Mouse (Mus musculus): ENCODE measurements around the gene Hnrnpu.
A peak's percentile ranks its signal among the peaks of the same experiment; 100 is the strongest.
"Not testable (repeated sequence)": the region's sequence is repeated elsewhere in the genome, so short reads cannot be mapped to it uniquely, and the experiment has no call there.

Hnrnpu gene

GRCm38 (mm10) chr1:178337551-178338317 lies at the start of gene Hnrnpu:
Hnrnpu (minus strand) TSS chr1:178337797.
- DNase-seq (ENCODE audit: low read depth, low spot score): peak; percentile 96

DNA sequence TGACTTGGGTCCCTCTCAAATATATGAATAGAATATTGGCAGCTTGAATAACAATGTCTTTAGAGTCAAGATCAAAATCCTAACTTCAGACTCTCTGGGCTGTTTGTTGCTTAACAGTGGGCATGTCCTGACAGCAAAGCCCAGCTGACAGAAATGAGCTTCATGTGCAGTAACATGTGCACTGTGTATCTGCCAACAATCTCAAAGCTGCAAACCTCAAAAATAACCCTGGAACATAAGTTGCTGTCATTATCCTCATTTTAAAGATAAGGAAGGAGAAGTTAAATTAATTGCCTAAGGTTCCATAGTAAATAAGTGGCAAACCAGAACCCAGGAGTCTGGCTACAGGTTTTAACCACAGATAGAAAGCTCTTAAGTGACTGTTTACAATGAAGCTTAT lies 44.6 kb upstream of the Hnrnpu start:
- DNase-seq (ENCODE audit: low read depth, low spot score): no peak

- DNase-seq (ENCODE audit: low read depth, low spot score): no peak
Measured at GRCm38 (mm10) chr1:178379224-178379623, 41.6 kb upstream of the Hnrnpu start.

DNA sequence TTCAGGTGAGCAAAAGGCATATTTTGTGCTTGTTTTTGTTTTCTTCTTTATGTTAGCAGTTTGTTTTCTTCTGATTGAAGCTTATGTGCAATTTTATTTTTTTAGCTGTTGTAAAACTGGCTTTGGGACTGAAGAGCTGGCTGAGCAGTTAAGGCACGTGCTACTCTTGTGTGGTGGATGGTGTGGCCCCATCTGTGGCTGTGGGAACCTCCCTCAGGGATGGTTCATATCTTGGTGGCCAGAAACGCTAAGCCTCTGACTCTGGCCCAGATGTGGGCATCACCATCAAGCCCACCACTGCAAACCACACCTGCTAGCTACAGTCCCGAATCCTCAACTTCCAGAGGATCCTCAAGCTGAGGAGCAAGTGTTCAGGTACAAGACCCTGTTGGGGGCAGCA lies 40.5 kb upstream of the Hnrnpu start:
- no peak for DNase-seq (ENCODE audit: low read depth, low spot score)

DNA sequence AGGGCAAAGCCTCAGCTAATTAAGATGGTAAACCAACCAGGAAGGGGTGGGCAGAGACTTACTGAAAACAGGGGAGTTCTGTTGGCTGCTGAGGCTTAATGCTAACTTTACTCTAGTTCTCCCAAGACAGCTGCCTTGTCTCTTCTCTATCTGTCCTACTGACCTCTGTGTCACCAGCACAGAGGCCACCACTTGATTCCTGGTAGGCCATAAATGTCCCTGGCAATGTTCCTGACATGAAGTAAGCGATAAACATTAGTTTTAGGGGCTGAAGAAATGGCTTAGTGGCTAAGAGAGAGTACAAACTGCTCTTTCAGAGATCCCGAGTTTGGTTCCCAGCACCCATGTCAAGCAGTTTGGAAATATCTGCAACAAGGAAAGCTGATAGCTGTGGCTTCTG lies 39.3 kb upstream of the Hnrnpu start:
- DNase-seq (ENCODE audit: low read depth, low spot score): no peak

DNA sequence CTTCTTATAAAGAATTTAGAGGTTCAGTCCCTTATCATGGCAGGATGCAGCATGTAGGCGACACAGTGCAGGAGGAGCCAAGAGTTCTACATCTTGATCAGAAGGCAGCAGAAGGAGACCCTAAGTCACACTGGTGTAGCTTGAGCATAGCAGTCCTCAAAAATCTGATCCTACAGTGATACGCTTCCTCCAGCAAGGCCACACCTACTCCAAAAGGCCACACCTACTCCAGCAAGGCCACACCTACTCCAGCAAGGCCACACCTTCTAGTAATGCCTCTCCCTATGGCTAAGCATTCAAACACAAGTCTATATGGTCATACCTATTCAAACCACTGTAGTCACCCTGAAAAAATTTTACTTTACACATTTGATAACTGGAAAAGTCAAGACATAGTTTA lies 38.5 kb upstream of the Hnrnpu start:
- DNase-seq (ENCODE audit: low read depth, low spot score): no peak

- DNase-seq (ENCODE audit: low read depth, low spot score): no peak
Measured at GRCm38 (mm10) chr1:178375381-178375780, 37.8 kb upstream of the Hnrnpu start.

DNA sequence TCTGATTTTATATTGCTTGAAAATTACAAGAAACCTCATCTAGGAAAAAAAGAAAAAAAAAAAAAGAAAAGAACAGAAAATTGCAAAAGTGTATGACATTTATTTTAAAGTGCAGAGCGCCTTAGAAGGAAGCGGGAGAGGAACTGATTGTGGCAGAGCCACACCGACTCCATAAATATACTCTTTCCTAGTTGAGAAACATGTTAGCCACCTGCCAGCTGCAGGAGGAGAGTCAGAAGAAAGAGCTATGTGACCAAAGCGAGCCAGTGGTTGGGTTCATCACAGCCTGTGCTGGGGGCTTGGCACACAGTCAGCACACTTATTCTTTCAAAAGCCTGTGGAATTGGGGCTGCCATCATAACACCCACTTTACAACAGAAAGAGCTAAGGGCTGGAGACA lies 35.1 kb upstream of the Hnrnpu start:
- DNase-seq (ENCODE audit: low read depth, low spot score): no peak

GRCm38 (mm10) chr1:178369272-178369651 lies 31.7 kb upstream of the Hnrnpu start:
- peak; percentile 50 for DNase-seq (ENCODE audit: low read depth, low spot score)

DNA sequence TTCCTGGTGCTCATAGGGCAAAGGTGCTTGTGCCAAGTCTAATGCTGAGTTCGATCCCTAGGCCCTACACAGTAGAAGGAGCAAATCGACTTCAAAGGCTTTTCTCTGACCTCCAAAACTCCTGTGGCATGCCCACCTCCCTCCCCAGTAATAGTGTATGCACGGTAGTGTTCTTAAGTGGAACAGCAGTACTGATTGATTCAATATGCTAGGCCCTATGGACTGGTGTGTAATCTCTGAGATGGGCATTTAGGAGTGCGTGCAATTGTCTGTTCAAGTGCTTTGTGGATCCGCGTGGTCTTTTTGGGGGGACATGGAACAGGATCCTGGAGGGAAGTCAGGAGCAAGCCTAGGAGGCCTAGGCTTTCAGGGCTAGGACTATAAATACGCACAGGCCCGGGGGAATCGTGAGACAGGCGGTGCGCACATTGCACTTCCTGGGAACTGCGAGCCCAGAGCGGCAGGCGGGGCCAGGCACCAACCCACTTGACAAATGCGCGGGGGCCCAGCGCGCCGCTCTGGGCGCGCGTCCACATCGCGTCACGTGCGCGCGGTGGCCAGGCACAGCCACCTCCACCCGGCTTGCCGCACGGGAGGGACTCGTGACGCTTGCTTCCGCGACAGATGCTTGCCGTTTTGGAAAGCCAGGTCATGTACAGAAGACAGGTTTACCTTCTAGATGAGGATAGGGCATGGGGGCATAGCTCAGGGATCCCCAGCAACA lies 31.1 kb upstream of the Hnrnpu start:
- DNase-seq (ENCODE audit: low read depth, low spot score): peak; percentile 89

DNA sequence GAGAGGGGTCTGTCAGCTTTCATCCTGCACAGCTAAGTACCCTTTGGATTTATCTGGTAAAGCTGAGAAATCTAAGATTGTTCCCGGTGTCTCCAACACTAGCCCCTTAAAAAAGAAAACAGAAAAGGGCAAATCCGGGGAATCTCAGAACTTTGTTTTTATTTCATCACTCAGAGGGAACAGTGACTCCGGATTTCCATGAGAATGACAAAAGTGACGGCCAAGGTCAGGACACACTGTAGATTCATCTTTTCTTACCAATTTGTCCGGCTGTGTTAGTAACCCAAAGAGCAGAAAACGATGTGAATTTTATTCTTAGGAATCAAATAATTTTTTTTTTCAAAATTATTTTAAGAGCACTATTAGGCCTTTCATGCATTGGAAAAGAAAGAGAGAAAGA lies 30.5 kb upstream of the Hnrnpu start:
- no peak for DNase-seq (ENCODE audit: low read depth, low spot score)

DNA sequence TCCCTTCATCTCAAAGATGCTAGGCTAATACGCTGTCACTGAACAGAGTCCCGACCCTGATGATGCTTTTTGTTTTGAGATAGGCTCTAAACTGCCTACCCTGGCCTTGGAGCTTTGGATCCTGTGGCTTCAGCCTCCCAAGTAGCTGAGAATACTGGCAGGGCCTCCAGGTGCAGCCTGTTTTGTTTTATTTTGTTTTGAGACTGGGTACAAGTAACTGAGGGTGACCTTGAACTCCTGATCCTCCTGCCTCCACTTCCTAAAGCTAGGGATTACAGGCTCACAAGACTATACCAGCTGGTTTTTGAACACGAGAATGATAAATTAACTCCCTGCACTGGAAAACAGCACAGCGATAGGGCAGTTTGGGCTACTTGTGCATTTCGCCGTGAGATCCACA lies 27.6 kb upstream of the Hnrnpu start:
- no peak for DNase-seq (ENCODE audit: low read depth, low spot score)

- DNase-seq (ENCODE audit: low read depth, low spot score): no peak
Measured at GRCm38 (mm10) chr1:178360702-178361101, 23.1 kb upstream of the Hnrnpu start.

- DNase-seq (ENCODE audit: low read depth, low spot score): no peak
Measured at GRCm38 (mm10) chr1:178360264-178360663, 22.7 kb upstream of the Hnrnpu start.

GRCm38 (mm10) chr1:178357776-178358710 lies 20.4 kb upstream of the Hnrnpu start:
- DNase-seq (ENCODE audit: low read depth, low spot score): no peak

DNA sequence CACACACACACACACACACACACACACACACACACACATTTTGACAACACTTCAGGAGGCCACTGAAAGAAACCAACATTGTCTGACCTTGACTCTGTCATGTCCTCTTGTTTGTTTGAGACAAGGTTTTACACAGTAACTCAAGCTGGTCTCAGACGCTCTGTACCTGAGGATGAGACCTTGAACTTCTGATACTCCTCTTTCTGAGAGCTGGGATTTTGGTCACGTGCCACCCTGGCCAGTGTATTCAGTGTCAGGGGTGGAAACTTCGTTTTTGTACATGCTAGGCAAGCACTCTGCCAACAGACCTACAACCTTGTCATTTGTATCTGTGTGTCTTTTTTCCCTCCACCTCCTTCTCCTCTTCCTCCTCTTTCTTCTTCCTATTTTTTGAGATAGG lies 17.0 kb upstream of the Hnrnpu start:
- no peak for DNase-seq (ENCODE audit: low read depth, low spot score)

GRCm38 (mm10) chr1:178351643-178352042 lies 14.0 kb upstream of the Hnrnpu start:
- DNase-seq (ENCODE audit: low read depth, low spot score): no peak

GRCm38 (mm10) chr1:178350792-178351191 lies 13.2 kb upstream of the Hnrnpu start:
- DNase-seq (ENCODE audit: low read depth, low spot score): no peak

DNA sequence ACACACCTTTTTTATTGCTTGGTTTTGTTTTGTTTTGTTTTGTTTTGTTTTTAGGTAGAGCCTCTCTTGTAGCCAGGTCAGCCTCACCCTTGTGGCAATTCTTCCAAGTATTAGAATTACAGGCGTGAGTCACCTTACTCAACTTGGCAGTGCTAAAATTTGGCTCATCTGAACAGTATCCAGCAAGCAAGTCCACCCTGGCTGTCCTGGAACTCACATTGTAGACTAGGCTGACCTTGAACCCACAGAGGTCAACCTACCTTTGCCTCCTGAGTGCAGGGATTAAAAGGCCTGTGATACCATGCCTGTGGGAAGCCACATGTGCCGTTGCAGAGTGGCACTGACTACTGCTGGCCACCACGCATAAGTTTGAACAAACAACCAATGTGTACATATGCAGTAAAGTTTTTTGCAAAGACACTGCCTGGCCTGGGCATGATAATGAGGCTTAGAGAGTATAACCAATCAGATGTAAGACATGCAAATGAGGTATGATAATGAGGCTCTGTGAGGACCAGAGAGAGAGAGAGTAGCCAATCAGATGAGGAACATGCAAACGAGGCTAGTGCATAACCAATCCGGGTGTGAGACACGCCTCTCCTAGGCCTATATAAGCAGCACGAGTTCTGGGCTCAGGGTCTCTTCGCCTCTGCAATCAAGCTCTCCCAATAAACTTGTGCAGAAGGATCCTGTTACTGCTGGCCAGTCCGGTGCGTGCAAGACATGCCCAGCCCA lies 6.6 kb upstream of the Hnrnpu start:
- DNase-seq (ENCODE audit: low read depth, low spot score): not testable (repeated sequence)

DNA sequence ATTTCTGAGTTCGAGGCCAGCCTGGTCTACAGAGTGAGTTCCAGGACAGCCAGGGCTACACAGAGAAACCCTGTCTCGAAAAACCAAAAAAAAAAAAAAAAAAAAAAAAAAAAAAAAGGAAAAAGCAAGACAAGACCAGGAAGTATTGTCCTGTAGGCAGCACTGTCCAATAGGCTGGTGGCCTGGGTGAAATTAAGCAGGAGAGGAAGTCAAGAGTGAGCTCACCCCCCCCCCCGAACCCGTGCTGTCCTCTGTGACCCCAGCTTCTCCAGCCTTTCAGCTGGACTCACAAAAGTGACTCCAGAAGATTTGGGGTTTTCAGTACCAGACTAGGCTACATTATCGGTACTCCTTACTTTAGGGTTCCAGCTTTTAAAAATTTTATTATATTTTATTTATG lies 5.0 kb upstream of the Hnrnpu start:
- DNase-seq (ENCODE audit: low read depth, low spot score): no peak

- no peak for DNase-seq (ENCODE audit: low read depth, low spot score)
Measured at GRCm38 (mm10) chr1:178342063-178342462, 4.5 kb upstream of the Hnrnpu start.
